Mouse (Mus musculus): ENCODE data around the gene Loxl3.

Loxl3 gene

DNA sequence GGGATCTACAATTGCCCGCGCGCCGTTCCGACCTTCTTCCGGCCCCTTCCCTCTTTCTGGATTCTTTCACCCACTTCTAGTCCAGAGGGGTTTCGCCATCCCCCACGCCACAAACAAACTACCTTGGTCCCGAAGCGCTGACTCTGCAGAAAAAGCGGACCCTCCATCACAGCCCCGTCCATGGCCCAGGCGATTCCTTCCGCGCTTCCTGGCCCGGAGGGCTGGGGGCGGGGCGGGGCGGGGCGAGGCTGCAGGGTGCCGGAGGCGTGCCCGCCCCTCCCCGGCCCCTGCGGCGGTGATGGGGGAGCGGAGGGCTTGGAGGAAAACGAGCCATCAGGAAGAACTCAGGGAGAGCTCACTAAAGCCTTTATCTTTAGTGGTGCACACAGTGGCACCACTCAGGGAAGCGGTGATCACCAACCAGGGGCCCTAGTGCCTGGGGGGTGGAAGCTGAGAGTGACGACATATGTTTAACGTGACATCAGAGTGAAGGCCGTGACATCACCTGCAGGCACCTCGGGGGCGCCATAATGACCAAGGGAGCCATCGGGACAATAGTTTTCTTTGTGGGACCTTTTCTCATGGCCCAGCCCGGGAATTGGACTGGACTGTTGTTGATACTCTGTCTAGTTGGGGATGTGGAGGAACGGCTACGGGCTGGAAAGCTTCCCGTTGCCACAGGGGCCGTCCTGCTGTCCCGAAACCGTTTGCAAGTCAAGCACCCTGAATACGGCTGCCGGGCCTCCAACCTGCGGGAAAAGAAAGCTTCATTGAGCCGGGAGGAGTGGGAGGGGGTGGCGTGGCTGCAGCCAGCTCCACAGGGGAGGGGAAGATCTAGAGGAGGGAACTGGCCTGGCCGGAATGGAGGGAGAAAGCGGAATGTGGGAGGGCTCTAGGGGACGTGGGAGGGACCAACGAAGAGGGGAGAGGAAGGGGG, at the start of gene Loxl3, which contains the start of gene Dok1:
Gene Loxl3, plus strand, starts transcription at position 925 of the 937 bp plus-strand sequence.
Gene Dok1, minus strand, starts transcription at position 223 of the 937 bp plus-strand sequence.
- peak; percentile 77 to 78 for DNase-seq (ENCODE audit: low spot score in 2 of 2)

DNA sequence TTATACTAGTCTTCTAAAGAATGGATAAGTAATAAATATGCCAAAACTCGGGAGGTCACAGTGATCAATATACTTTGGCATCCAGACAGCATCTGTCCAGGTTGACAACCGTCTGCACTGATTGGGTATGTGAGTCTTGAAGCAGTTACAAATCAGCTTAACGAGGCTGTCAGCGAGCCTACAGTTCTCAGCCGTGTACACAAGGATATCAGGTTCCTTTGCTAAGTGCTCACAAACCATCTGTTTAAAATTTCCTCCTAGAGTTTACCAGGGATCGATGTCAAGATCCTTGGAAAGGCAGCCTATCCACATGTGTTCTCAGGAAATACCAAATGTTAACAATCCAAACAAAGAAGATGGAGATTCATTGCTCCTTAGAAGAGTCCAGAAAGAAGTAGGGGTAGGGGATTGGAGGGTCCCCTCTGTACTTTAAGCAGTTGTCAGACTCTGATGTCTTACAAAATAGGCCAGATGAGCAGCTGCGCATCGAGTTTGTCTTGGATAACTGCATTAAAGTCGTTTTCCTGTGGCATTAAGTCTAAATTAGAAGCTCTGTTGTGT, 46.5 kb upstream of the Loxl3 start:
- no peak for DNase-seq (ENCODE audit: low spot score in 2 of 2)

DNA sequence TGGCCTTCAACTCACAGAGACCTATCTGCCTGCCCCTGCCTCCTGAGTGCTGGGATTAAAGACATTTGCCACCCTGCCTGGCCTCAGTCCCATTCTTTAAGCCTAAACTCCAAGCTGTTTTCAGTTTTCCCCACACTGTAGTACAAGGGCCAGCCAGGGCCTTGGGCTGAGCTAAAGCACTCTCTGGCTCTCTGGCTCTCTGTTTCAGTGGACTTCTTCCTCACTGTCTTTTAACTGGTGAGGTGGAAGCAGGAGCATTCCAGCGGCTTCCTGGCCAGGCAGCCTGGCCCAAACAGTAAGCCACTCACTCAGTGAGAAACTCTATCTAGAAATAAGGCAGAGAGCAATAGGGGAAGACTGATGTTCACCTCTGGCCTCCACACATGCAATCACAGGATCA, 40.3 kb upstream of the Loxl3 start:
- no peak for DNase-seq (ENCODE audit: low spot score in 2 of 2)

DNA sequence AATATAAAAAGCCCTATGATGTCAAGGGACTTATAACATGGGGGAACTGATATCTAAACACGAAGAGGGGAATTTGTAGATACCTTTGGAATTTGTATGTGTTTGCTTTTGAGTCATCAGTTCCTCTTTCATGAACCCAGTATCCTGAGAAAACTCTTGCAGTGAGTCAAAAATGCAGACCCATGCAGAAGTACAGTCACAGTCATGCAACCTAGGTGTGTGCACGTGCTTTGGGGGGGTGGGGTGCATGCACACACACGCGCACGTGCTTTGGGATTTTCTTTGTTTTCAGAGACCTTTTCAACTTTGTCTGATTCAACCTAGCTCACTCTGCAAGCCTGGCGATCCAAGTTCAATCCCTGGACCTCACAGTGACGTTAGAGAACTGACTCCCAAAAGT, 39.6 kb upstream of the Loxl3 start:
- no peak for DNase-seq (ENCODE audit: low spot score in 2 of 2)

DNA sequence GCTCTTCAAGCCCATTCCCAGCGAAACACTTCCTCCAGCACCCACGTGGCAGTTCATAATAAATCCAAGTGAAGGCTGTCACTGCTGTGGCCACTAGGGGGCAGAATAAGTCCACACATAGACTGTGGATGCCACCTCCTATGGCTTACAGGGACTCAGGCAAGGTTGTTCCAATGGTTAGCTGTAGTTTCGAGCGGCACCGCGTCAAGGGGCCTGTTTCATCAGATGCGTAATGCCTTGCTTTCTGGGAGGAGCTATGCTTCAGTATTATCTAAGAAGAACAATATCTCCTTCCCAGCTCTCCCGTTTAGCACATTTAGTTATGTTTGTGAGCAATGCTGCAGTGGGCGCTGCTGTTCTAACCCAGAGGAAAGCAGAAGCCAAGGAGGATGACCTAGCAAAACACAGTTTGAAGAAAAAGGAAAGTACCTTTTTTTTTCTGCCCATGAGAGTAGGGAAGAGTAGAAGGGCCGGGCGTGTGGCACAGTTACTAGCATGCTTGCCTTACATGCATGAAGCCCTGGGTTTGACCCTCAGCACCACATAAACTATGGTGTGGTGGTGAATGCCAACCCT, 37.1 kb upstream of the Loxl3 start:
- DNase-seq (ENCODE audit: low spot score in 2 of 2): peak; percentile 84 to 92

DNA sequence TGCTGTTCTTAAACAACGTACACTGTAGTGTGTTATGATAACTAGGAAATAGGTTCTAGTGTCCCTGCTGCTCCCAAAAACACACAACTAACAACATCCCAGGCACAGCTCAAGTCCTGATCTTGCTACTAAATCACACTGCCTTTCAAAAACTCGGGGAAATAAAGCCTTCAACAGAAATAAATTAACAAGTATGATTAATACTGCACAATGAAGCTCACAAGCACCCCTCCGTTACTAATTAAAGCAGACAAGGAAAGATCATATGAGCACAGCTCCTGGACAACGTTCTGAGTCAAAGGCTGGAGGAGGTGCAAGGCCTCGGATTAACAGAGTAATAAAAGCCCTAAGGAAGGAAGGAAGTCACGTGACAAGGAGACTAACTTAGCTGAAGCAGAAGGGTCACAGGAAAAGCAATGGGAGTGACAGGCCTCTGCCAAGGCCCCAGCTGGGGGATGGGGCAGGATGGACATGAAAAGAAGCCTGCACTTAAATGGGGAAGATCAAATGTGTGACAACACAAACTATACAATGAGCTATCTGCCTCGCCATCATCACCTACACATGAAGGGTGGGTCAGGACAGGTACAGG, 36.4 kb upstream of the Loxl3 start:
- peak in 1 of 2 experiments; percentile 58 for DNase-seq (ENCODE audit: low spot score in 2 of 2)

DNA sequence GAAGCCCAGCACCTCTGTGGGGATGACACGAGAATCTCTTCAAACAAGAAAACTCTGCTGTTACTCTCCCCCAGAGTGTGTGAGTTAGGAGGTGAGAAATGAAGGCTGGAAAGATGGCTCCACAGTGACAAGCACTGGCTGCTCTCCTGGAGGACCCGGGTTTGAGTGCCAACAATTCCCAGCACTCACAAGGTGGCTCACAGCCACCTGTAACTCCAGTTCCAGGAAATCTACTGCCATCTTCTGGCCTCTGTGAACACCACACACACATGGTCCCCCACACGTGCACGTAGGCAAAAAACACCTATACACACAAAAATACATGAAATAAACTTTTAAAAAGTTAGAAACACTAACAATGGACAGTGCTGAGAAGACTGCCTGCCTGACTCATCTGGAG, 35.6 kb upstream of the Loxl3 start:
- DNase-seq (ENCODE audit: low spot score in 2 of 2): no peak

DNA sequence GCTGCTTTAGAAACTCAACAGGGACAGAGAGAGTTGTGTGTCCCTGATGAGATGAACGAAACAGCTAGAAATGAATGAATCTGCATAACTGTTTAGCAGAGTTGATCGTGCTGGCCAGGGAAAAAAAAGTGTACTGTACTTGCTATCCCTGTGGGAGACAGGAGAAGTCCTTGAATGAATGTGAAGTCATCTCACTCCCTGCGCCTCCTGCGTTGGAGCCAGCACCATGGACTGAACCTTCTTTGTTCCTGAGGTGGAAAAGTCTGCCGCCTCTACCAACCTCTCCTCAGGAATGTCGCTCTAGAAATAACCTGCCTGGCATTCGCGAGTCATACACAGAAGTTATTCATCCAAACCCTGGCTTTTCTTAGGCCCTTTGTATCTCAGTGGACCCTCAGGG, 34.0 kb upstream of the Loxl3 start:
- no peak for DNase-seq (ENCODE audit: low spot score in 2 of 2)

DNA sequence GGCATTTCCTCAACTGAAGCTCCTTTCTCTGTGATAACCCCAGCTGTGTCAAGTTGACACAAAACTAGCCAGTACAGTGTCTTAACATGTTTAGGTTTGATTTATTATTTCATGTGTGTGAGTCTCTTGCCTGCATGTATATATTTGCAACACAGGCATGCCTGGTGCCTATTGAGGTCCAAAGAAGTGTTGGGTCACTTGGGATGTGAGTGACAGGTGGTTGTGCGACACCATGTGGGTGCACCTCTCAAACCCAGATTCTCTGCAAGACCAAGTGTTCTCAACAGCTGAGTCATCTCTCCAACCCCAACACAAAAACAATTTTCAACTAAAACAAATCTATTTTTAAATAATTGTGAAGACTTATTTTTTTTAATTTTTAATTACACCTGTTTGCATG, 30.9 kb upstream of the Loxl3 start:
- DNase-seq (ENCODE audit: low spot score in 2 of 2): peak in 1 of 2 experiments; percentile 4

DNA sequence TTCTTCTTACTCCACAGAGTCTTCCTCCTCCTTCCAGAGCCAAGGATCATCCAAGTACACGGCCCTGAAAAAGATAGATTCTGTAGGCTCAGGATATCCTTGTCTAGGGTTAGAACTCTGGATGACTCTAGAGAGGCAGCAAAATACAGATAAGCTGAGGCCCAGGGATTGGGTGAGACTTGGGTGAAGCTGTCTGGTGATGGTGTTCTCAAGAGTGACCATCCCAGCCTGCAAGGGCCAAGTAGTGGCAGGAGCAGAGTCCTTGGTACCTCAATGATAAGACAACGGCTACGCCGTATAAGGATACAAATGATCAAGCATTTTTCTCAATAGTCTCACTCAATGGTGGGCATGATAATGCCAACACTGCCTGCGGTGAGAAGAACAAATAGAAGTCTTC, 30.1 kb upstream of the Loxl3 start:
- peak in 1 of 2 experiments; percentile 26 for DNase-seq (ENCODE audit: low spot score in 2 of 2)

DNA sequence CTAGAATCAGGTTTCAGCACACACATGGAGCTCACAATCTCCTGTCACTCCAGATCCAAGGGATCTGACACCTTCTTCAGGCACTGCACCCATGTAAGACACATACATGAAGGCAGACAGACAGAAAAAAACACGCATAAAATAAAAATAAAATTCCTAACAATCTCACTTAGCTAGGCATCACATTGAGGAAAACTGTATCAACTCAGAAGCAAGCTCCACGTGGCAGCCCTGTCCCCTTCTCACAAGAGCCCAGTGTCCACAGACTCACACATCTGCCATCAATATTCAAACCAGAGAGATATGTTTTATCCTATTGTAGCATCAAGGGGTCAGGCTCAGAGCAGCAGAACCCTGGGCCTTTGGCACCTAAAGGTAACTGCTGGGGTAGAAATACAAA, 29.7 kb upstream of the Loxl3 start:
- peak in 1 of 2 experiments; percentile 8 for DNase-seq (ENCODE audit: low spot score in 2 of 2)

DNA sequence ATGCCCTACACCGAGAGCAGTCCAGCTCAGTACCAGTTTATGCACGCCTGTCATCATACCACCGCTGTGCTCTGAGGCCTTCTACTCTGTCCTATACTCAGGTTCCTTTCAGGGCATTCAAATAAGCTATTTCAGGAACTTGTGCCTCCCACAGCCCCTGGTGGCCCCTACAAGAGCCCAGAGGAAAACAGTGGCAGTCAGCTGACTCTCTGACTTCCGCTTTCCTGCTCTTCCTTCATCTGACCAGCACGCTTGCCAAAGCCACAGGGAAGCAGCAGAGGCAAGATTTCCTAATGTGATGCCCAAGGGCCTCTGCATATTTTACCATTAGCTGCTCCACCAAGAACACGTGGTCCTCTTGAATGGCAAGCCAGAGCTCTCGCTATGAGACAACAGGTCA, 29.1 kb upstream of the Loxl3 start:
- peak; percentile 35 to 58 for DNase-seq (ENCODE audit: low spot score in 2 of 2)

DNA sequence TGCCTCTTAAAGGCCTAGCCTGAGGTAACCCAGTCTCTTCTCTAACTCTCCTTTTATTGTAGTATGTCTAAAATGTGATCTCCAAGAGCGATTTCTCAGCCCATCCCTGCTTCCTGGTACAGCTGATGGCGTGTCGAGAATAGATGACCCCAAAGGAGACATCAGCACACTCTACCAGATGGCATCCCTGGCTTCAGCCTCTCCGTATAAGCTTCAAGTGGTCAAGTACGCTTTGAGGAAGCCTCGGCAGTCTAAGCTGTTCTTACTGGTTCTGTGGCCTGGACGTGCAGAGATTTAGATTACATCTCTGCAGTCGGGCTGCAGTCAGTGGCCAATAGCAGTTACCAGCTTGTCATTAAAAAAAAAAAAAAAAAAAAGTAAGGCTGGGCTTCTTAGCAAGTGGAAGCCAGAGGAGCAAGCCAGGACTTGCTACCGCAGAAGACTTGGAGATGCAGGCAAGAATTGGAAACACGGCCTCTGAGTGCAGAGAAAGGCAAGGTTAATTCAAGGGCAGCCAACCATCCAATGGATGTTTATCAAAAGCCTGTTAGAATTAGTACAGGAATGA, 28.4 kb upstream of the Loxl3 start:
- DNase-seq (ENCODE audit: low spot score in 2 of 2): no peak

DNA sequence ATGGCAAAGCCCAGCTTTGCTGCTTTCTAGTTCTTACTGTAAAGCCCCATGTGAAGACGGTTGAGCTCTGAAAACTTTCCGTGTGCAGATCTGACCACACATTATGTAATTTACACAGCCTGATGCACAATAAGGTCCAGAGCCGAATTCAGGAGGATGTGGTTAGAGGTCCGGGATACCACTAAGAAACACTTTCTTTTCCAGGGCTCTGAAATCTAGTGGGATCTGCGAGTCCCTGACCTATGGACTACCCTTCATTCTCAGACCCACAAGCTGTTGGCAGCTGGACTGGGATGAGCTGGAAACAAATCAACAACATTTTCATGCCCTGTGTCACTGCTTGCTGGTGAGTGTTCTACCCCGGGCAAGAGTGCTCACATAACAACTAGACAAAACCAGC, 27.9 kb upstream of the Loxl3 start:
- DNase-seq (ENCODE audit: low spot score in 2 of 2): peak in 1 of 2 experiments; percentile 7

DNA sequence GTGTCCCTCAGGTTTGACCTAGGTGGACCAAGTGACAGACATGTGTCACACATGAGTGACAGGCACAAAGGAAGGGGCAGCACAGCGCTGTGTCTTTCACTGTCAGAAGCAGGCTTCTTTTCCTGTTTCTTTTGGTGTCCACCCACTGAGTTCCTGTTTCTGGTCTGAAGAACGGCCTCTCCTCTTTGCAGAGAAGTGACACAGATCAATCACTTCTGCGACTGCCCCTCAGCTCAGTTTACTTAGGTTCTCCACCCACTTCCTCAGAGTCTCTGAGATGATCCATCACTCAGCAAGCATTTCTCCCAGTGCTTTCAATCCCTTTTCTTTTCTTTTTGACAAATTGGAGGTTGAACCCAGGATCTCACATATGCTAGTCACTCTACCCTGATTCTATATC, 25.3 kb upstream of the Loxl3 start:
- DNase-seq (ENCODE audit: low spot score in 2 of 2): peak in 1 of 2 experiments; percentile 21

DNA sequence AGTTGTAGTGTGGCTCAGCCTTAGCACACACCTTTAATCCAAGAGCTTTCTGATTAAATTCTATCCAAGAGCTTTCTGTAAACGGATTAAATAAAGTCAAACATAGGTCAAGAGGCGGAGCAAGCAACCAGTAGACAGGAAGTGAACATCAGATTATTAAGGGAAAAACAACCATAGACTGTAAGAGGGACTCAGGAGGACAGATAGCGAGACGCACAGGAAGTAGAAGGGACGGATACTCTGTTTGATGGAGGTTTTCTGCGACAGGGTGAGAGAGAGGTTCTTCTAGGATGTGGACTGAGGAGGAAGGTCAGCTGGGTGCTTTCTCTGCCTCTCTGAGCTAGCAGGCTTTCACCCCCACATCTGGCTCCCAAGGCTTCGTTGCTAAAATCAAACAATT, 24.0 kb upstream of the Loxl3 start:
- peak in 1 of 2 experiments; percentile 32 for DNase-seq (ENCODE audit: low spot score in 2 of 2)

DNA sequence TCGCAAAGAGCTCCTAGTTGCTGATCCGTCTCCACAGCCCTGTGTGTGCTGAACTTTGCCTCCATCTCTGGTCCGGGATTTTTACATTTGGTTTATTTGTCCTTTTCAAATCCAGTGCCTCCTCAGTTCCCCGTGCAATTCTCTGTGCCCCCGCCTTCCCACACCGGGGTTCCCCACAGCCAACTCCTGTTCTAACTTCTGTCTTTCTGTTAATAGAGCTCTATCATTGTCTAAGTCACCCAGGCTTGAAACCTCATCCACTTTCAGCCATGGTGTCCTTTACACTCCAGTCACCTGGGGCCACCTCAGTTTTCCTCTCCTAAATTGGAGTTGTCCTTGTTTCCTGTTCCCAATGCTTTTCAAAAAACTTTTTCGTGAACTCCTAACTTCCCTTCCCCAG, 22.7 kb upstream of the Loxl3 start:
- DNase-seq (ENCODE audit: low spot score in 2 of 2): peak in 1 of 2 experiments; percentile 33

DNA sequence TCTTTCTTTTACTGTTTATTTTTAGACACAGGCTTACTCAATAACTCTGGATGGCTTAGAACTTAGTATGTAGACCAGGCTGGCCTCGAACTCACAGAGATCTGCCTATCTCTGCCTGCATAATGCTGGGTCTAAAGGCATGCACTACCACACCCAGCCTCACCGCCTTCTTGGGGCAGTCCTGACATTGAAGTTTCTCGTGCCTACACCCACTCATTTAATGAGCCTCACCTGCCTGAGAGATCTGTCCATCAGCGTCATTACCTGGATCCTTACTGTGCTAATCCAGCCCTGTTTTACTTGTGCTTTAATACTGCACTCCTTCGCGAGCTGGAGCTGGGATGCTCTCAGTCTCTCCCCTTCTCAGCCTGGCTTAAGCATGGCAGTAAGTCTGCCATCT, 22.2 kb upstream of the Loxl3 start:
- peak in 1 of 2 experiments; percentile 29 for DNase-seq (ENCODE audit: low spot score in 2 of 2)

DNA sequence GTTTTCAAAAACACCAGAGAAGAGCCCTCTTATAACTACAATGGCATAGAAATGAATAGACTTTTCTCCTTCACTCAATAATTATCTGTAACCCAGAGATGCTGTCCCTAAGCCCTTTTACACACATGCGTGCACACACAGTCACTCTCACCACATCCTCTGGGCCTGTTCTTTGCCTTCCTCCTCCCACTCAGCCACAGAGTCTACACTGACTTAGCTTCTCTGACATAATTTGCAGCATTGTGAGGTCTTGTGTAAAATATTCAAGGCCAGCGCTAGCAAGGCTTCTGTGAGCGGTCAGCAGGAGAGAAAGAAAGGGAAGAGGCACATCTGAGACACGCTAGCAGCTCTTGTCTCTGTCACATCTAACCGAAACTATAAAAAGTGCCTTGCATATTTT, 20.5 kb upstream of the Loxl3 start:
- DNase-seq (ENCODE audit: low spot score in 2 of 2): peak in 1 of 2 experiments; percentile 53

DNA sequence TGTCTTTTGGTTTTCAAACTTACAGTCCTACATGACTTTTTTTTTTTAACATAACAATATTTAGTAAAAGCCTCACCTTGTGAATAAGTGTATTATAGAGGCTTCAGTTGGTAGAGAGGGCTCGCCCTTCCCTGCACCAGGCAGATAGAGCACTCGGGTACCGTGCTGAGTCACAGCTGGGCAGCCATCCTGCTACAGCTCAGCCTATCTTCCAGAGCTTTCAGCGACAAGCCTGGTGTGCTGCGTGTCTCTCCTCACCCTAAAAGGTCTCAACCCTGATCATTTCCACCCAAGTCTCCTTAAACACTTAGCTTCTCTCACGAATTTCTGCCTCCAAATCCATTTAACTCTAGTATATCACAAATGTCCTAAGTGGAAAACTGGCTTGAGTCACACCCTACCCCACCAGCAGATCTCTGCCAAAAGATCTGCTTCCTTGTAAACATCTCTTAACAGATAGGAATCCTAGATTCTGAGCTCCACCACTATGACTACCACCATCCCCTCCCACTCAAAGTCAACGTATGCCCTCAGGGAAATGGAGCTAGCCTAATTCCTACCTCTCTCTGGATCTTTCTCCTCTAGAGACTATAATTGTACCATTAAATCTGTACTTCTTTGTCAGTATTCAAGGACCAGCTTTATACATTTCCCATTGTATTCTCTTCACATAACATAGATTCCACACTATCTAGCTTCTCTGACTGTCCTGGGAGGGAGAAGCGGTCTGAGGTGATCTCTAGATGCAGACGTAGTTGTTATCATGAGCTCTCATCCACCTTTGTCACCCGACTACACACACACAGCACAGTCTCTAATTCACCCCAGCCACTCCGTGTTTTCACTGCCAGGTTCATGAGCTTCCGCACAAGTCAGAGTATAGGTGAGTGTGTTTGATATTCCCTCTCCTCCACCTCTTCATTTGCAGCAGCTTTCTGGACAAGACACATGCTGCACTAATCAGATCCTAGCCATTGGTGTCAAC, 19.2 kb upstream of the Loxl3 start:
- DNase-seq (ENCODE audit: low spot score in 2 of 2): peak in 1 of 2 experiments; percentile 83

DNA sequence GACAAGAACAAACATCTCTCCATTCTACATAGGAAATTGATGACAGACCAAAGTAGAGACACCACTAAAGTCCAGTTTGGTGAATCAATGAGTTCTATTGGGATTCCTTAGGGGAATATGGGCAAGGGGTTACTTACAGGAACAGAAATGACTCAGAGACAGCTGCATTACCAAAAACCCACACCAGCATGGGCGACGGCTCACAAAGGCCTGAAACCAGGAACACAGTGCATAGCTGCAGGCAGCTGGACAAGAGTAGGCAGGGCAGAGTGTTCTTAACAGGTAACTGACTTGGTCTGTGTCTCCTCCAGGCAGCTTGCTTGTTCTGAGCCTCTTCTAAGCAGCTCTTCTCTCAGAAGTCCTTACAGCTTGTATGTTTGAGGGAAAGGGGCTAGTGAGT, 18.2 kb upstream of the Loxl3 start:
- no peak for DNase-seq (ENCODE audit: low spot score in 2 of 2)

Measured in spleen, postnatal 10 days (tissue).